Mouse (Mus musculus) spleen, postnatal 36 days (tissue): Measurements from ENCODE around the gene Ltbp2.

Experiments
- DNase-seq, 2 experiments: peaks; one replicate each; pipeline ENCODE4 v3.0.0; 2022; ENCODE audit warnings: low spot score in 2 of 2, mixed read lengths in 1 of 2

Gene Ltbp2

DNA sequence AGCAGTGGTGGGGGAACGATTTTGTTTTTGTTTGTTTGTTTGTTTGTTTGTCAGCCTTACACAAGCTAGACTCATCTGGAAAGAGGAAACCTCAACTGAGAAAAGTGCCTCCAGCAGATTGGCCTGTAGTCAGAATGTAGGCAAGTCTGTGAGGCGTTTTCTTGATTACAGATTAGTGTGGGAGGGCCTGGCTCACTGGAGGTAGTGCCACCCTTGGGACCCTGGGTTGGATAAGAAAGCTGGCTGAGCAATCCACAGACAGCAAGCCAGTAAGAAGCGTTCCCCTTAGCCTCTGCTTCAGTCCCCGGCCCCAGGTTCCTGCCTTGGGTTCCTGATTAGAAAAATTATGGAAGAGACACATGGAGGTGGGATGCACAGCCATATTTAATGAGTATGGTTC, 36.4 kb downstream of the Ltbp2 start:
- DNase-seq: no peak

DNA sequence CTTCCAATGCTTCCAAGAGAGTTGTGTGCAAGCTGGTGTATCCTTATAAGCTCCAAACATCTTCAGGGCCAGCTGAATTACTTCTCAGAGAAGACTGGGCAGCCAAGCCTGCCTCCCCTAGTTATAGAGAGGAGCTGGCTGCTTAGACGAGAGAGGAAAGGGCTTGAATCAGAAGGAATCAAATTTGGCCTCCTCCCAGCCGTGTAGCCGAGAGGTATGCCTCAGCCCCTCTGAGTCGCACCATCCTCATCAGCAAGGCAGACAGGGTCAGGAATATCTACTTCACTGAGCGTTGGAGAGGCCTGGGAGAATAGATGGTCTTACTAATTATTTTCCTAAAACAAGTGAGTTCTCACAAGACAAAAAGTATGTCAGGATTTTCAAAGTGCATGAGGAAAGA, 40.7 kb downstream of the Ltbp2 start:
- DNase-seq: no peak

DNA sequence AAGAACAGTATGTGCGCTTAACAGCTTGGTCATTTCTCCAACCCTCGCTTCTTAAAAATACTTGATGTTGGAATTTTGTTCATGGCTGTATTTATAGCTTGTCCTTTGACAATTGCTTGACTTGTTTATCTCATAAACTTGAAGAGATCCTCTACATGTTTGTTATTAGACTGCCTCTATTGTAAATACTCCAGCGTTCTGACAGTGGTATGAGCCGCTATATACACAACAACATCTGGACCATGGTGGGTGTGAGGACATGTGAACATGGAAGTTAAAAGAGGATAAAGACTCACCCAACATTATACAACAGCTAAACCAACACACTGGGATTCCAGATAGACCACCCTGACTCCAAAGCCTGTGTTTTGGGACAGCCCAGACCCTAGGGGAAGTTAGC, 41.6 kb downstream of the Ltbp2 start:
- no peak for DNase-seq

DNA sequence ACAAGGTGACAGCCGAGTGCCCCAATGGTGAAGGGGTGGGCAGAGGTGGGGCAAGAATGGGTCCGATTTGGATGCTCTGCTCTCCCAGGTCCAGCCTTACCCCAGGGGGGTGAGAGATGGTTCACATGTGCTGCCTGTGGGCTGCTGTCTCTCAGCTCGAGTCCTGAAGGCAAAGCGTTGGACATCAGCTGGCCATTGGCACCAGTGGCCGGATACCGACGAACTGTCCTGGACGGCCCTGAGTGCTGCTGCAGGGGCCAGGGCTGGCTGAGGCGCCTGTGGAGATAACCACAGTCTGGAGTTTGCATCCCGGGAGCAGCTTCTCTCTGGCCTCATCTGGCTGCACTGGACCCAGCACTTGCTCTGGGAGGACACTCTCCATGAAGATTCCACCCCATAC, 44.7 kb downstream of the Ltbp2 start:
- no peak for DNase-seq

DNA sequence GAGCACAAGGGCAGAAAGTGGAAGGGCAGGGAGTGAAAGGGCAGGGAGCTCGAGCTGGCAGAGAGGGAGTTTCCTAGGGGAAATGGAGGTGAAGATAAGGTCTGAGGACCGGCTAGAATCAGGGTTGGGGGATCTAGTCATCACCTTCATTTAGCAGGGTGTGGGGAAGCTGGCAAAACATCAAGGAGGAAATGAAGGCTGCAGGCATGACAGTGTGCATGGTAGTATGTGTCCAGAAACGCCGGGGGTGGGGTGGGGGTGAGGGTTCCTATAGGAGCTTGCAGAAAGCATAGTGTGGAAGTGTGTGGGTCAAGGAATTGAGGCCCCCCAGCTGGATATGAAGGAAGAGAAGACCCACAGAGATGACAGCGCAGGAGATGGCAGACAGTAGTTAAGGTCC, 45.2 kb downstream of the Ltbp2 start:
- no peak for DNase-seq

DNA sequence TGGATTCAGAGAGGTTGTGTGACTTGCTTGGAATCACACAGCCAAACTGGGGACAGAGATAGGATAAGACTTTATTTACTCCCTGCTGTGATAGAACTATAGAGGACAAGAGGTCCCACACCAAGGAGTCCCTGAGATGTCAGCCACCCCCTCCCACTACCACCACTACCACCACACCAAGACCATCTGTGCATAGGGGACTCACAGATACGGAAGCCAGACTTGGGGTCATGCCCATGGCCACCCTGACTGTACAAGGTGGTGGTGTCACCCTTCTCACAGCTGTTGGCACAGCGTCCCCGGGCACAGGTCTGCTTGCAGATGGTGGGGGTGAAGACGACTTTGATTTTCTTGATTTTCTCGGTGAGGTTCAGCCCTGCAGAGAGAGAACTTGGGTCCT, 45.9 kb downstream of the Ltbp2 start:
- DNase-seq: no peak

DNA sequence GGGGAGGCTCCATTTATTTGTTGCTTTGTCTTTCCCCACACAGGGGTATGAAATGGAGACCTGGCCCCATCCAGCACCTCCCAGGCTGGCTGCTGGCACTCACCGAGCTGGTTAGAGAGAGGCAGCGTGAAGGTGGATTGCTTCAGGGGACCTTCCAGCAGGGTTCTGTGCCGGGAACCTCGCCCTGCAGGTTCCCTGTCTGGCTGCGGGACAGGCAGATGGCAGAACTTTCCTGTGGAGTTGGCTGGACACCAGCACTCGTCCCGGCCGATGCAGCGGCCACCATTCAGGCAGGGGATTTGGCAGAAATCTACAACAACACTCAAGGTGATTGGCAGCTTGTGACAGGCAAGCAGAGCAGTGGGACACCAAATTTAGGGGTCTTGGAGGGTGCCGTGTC, 46.4 kb downstream of the Ltbp2 start:
- no peak for DNase-seq

DNA sequence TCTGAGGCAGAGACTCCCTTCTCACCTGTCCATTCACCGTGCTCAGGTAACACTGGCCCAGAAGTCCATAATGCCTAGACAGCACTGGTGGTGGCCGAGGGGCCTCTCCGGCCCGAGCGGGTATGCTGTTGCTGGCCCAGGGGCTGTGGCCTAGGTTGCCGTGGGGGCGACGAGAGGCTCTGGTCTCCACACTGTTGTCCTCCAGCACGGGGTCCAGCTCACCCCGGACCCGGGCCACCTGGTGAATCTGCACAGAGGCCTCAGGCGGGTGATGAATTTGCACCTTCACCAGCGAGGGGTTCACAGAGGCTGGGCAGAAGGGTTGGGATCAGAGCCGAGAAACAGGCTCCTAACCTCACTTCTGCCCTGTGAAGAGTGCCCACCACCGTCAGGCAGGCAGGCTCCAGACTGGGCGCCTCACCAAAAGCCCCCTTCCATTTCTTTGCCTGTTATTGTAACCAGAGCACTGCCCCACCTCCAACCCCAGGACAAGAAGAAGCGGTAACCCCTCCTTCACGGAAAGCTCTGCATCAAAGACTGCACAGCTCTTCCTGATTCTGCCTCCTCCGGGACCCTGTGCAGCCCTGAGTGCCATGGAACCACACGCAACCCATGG, 47.1 kb downstream of the Ltbp2 start:
- no peak for DNase-seq

DNA sequence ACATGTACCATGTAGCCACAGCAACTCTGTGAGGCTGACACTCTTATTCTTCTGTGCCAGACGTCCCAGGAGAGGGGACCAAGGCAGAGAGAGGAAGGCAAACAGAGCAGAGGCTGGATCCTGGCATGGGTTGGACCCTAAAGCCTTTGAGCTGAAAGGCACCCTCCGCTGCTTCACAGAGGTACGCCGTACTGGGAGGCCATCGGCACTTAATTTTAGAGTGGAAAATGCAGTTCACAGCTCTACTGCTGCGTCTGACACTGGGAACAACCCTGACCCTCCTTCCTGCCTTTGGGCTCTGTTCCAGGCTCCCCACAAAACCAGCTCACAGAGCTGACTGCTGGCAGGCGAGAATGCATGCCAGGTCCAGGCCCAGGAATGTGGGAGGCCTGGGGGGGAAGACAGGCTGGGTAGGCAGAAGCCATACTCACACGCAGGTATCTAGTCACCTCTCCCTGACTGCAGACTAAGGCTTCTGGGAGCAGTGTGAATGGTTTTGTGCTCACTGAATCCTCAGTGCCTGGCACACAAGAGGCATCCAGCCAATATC, 48.9 kb downstream of the Ltbp2 start:
- DNase-seq: no peak

DNA sequence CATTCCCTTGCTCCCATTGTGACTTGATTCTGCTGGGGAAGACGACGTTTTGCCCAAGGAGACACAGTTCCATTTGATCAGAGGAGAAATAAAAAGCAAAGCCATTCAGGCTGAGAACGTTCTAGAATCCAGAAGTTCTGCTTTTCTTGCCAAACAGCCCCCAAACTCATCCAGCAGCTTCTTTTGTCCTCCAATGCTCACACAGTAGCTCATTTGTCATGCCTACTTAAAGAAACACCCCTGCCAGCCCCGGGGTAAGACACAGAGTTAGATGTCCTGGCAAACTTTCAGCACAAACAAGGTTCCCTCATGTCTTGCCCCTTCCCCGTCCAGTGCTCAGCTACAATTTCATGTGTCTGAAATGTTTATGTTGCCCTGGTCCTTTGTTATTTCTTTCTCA, 52.1 kb downstream of the Ltbp2 start:
- DNase-seq: no peak

DNA sequence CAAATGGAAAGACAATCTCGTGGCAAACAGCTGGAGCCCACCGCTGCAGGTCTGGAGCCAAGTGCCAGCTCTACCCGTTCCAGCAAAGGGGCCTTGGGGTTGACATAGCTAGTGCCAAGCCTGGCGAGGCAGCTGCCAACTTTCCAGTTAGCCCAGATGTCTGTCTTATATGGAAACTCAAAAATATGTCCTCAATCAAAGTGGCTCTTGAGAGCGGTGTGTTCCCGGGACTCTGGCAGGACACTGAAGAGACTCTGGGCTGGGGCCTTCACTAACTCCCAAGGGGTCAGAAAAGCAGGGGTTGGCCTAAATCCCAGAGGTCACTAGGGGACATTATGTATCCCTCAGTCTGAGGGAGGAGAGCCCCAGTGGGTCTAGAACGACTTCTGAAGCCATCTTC, 52.7 kb downstream of the Ltbp2 start:
- no peak for DNase-seq

DNA sequence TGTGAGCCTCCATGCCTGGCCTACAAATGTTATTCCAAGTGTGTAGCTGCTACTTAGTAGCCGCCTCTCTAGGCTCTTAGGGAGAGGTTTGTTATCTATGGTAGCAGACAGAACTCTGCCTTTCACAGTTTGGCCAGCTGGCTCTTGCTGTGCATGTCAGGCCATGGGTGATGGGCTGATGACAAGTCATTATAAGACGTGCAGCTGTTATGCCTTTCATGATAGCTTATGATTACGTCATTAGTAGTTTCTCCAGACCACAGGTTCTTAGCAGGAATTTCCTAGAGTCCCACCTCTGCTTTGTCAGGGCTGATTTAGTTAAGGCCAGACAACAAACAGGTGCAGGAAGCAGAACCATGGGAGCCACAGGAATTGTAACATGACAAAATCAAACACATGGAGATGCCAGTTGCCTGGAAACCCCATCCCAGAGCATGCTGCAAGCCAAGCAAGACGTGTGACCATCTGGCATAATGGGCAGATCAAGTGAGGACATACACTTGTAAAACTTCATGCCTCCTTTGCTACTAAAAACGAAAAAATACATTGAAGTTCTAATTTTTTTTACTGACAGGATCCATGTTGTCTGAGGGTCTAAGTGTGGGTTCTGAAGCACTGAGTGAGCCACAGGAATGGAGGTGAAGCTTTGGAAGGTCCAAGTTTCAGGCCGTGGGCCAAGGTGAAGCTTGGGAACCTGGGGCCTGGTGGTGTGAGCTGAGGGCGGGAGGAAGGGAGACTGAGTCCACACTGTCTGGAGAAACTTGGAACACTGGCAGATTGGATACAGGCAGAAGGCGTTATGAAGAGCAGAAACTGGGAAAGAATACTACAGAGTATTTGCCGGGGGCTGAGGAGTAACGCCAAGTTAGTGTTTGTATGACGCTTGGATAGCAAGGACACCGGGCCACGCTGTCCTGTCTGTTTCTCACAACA, 56.8 kb downstream of the Ltbp2 start:
- DNase-seq: peak; percentile 51 to 73

DNA sequence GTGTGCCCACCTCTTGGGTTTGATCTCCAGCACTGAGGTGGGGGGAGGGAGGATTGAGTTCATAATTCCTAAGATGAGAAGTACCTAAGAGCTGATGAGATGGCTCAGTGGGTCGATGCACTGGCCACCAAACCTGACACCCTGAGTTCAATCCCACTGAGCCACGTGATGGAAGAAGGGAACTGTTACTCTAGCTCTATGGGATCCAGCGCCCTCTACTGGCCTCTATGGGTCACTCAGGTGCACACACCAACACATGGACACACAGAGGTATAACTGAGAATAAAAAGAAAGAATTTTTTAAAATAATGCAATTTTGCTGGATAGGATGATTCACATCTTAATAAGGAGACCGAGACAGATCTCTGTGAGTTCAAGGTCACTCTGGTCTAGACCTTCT, 57.8 kb downstream of the Ltbp2 start:
- no peak for DNase-seq

DNA sequence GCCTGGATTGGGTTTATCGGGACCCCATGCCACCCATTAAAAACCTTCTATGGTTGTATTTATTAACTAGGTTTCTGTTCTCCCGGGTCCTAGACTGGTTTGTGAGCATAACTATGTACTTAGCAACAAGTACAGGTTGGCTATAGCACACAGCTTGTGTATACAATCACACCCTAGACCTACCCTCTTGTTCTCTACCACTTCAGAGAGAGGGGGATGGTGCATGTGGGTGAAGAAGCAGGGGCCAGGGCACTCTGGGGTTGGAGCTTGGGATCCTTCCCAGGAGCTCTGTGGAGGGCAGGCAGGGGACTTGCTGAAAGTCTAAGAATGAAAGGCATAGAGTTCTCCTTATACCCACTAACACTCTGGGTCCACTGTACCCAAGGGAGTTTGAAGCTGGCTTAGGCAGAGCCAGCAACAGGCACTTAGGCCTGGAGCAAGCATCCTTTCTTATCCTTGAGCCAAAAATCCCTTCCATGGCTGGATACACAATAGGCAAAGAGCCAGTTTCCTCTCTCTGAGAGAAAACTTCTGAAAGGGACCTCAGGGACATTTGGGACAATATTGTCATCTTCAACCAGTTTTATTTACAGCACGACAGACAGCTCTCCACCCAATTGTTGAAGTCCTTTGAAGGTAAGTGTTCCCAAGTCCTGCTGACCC, 61.5 kb downstream of the Ltbp2 start:
- DNase-seq: no peak

DNA sequence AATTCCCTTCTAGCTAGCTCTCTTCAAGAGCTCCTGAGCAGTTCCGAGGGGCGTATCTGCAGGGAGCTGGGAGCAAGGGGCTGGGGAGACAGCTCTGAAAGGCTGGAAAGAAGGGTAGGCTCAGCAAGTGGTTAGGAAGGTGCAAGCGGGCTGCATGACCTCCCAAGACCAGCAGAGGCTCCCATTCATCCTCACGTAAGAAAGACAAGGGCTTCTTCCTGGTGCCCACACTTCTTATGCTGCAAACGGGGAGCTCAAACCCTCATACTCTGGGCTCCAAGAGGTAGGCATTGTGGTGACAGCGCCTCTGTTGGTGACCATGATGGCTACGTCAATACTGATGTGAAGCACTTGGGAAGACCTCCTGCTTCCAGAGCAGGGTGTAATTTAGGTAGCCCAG, 62.6 kb downstream of the Ltbp2 start:
- no peak for DNase-seq

DNA sequence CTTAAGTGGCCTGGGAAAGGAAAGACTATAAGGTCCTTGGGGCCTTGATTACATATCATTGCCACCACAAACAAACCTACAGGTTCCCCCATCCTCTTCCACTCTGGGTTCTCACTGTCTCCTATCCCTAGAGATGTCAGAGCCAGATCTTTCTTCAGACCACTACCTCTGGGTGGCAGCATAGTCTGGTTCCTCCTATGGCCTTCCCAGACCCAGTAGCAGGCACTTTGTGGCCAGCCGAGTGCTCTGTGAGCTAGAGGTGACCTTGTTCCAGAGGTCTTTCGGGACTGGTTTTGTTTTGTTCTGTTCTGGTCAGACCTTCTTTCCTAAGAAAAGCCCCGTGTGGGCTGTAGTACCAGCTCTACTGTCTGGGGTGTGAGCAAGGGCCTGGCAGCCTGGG, 64.3 kb downstream of the Ltbp2 start:
- no peak for DNase-seq

DNA sequence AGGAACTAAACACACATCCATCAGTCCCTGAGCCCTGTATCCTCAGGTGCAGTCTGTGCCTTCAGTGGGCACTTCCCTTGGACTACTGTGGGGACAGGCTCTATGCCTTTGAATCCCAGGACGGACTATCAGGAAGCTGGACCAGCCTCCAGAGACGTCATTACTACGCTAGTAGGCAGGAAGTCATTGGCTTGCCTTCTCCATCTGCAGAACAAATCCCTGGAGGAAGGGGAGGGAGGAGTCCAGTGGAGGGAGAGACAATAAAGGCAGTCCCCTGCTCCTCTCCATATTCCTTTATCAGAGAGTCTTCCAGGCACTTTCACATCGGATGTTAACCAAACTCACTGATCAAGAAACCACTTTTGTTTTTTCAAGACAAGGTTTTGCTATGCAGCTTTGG, 64.8 kb downstream of the Ltbp2 start:
- DNase-seq: no peak

DNA sequence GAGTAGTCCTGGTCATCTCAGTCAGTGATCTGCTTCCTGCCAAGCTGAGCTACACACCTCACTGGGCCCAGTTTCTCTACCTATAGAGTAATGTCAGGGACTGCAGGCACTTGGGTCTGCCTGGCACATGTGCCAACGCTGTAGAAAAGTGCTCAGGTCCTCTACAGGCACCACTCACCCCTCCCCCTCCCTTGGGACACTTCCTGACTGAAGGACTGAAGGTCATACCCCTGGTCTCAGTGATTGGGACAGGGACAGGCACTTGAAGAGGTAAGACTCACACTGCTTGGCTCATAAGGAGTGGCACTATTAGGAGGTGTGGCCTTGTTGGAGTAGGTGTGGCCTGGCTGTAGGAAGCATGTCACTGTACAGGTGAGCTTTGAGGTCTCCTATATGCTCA, 65.5 kb downstream of the Ltbp2 start:
- no peak for DNase-seq

DNA sequence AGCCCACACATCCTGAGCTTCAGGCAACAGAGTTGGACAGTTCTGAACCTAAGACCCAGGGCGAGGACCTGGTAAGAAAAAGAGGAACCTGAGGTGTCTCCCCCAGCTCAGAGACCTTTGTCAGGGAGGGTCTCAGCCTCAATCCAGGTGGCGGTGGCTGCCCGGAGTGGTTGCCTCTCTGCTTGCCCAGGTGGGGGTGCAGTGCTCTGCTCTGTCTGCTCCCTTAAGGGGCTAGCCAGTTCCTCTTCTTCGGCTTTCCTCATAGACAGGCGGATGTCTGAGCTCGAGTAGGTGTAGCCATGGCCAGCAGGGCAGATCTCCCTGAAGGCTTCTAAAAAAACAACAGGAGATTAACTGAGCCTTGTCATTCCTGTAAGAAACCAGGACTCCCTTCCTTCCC, 67.3 kb downstream of the Ltbp2 start:
- no peak for DNase-seq

DNA sequence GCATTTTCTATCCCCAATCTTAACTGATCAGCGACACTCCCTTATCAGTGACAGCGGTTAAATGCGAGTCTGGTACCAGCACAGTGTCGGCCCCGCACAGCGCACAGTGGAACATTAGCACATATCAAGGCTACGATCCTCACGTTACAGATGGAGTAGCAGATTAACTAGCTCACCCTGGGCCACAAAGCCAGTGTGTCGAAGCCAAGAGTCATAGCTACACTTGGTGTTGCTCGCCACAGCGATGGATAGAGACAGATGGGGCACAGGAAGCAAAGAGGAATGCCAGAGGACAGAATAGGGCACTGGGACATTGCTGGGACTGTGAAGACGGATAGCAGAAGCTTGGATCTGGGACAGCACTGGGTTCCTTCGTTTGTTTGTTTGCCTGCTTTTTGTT, 69.0 kb downstream of the Ltbp2 start:
- DNase-seq: no peak

DNA sequence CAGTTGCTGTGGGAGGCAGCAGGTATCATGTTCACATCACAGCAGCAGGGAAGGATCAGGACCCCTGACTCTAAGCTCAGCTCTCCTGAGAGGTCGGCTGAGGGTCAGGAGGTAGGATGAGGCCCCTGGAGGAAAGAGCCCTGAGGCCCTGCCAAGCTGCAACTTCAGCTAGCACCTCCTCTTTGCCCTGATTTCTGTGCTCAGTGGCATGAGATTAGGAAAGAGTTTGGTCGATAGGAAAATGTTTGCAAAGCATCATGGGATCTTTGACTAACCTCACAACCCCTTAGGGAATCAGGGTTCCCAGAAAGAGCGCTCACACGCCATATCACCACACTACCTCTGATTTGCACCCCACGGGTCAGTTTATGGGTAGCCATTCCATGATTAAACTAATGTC, 69.6 kb downstream of the Ltbp2 start:
- no peak for DNase-seq

DNA sequence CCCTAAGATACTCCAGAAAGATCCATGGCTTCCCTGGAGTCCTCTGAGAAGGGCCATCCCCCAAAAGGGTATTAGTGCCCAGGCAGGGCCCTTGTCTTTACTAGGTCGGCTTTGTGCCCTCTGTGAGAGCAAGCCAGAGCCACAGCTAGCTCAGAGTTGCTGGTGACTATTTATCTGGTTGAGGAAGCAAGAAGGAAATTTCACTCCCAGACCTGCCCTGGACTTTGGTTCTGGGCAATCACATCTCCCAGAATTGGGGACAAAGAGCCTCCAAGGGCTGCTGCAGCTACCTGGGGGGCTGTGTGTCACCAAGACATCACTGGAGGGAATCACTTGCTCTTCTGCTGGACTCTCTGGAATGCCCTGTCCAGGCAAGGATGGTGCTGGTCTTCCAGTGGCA, 70.3 kb downstream of the Ltbp2 start:
- no peak for DNase-seq
